Mouse (Mus musculus): ENCODE measurements around the gene Kcne3. TPM values are rescaled to one million over a fixed set of nuclear protein-coding genes. Genes with fewer than 3 reads are reported as not detected.

Gene Kcne3
- polyA plus RNA-seq (2012; rRNA removed): 0.38 and 1.1 TPM in 2 replicates

GRCm38 (mm10) chr7:100176269-100176668 is at the start of gene Kcne3:
TSS of gene Kcne3 (plus strand) at chr7:100176502.

GRCm38 (mm10) chr7:100159105-100159841 is 17.0 kb upstream of the Kcne3 start, which contains the start of gene Lipt2:
TSS of gene Lipt2 (plus strand) at chr7:100159277.

GRCm38 (mm10) chr7:100227158-100227875 is 51.0 kb downstream of the Kcne3 start, which contains the start of gene Pgm2l1:
TSS of gene Pgm2l1 (plus strand) at chr7:100227394.

Other genes starting within 250 kb of the Kcne3 start
- 8.4 and 9.8 TPM in 2 replicates for gene Rnf169, start 196.1 kb upstream of the Kcne3 start, polyA plus RNA-seq (2012; rRNA removed)
- gene Chrdl2, start 170.3 kb upstream of the Kcne3 start, polyA plus RNA-seq (2012; rRNA removed): 0.30 and 0.52 TPM in 2 replicates
- gene Pold3, start 54.9 kb upstream of the Kcne3 start, polyA plus RNA-seq (2012; rRNA removed): 45.6 and 48.0 TPM in 2 replicates
- 11.4 and 11.8 TPM in 2 replicates for gene Lipt2, start 17.2 kb upstream of the Kcne3 start, polyA plus RNA-seq (2012; rRNA removed)
- gene Pgm2l1, start 50.9 kb downstream of the Kcne3 start, polyA plus RNA-seq (2012; rRNA removed): 55.1 and 62.1 TPM in 2 replicates
- 6.8 and 7.0 TPM in 2 replicates for gene P4ha3, start 109.0 kb downstream of the Kcne3 start, polyA plus RNA-seq (2012; rRNA removed)
- 22.6 TPM in 2 replicates for gene C2cd3, start 195.7 kb downstream of the Kcne3 start, polyA plus RNA-seq (2012; rRNA removed)
- gene Ppme1, start 195.8 kb downstream of the Kcne3 start, polyA plus RNA-seq (2012; rRNA removed): 164 and 175 TPM in 2 replicates